Mouse (Mus musculus) small intestine, adult 2 months (tissue): ENCODE data around the gene Bsnd. TPM values are rescaled to one million over a fixed set of nuclear protein-coding genes. Genes with fewer than 3 reads are reported as not detected.

Experiments
- H3K27ac ChIP-seq: fragments of 200-500 bp; 2 replicates; pipeline ENCODE4 v1.5.1; 2012; ENCODE audit warnings: low read depth, low read length, control low read depth, inconsistent platforms; ENCODE audit not compliant: insufficient read depth
- H3K27me3 ChIP-seq: fragments of 200-500 bp; 2 replicates; pipeline ENCODE4 v1.6.1; 2012; ENCODE audit warnings: mild to moderate bottlenecking, moderate library complexity, low read length, inconsistent platforms; ENCODE audit not compliant: control insufficient read depth, insufficient read depth
- H3K36me3 ChIP-seq: fragments of 200-500 bp; 2 replicates; pipeline ENCODE4 v1.6.1; 2012; ENCODE audit warnings: mild to moderate bottlenecking, low read length, control low read depth, inconsistent platforms; ENCODE audit not compliant: control insufficient read depth, insufficient read depth
- H3K4me1 ChIP-seq: fragments of 200-500 bp; 2 replicates; pipeline ENCODE4 v1.6.1; 2012; ENCODE audit warnings: low read length, inconsistent platforms, mixed read lengths; ENCODE audit not compliant: control insufficient read depth, insufficient read depth, insufficient read length
- H3K4me3 ChIP-seq: fragments of 200-500 bp; 2 replicates; pipeline ENCODE4 v1.5.1; 2012; ENCODE audit warnings: low read depth, mild to moderate bottlenecking, control low read depth, inconsistent platforms, low read length, moderate library complexity
- CTCF ChIP-seq: fragments of 200-500 bp; IDR thresholded peaks from 2 replicates; pipeline ENCODE4 v1.5.1; 2012; ENCODE audit warnings: low read depth, mild to moderate bottlenecking, control low read depth, inconsistent platforms, low read length, moderate library complexity, mixed read lengths; ENCODE audit not compliant: insufficient replicate concordance, insufficient read length; ENCODE audit errors: extremely low read depth
- POLR2A ChIP-seq: fragments of 200-500 bp; IDR thresholded peaks from 2 replicates; pipeline ENCODE4 v1.6.1; 2012; ENCODE audit warnings: low read depth, mild to moderate bottlenecking, control low read depth, inconsistent platforms, low read length, moderate library complexity
- WGBS: fragments of 180-500 bp; shearing (Covaris S2); methylation state at CpG from one replicate; pipeline ENCODE4 v1.1.7; 2018; 5-methylcytosine and 5-hydroxymethylcytosine counted together
- polyA plus RNA-seq: library from polyadenylated mRNA; depleted of rRNA; stranded (reverse); fragments of >200 nt; gene quantifications from 2 replicates; pipeline ENCODE4 v1.2.3, GENCODE M21; 2012

Bsnd gene
- polyA plus RNA-seq, 1 experiment = not detected

- 95% methylated on average over 3 of the region's 3 CpGs for WGBS
- TF ChIP-seq POLR2A (no peak), CTCF (no peak)
- peaks cover 13% of the 10 kb centered on the region; the same call in 1 of the 2 replicates for H3K4me1 ChIP-seq
Measured at GRCm38 (mm10) chr4:106503578-106503977, 11.5 kb upstream of the Bsnd start.

GRCm38 (mm10) chr4:106500066-106500465, 8.0 kb upstream of the Bsnd start:
- 81% methylated on average over 10 of the region's 10 CpGs for WGBS
- no peak for TF ChIP-seq POLR2A
- no peak for TF ChIP-seq CTCF
- no peaks in the 10 kb centered on the region for H3K36me3 ChIP-seq

More at GRCm38 (mm10) chr4:106503578-106503977, 11.5 kb upstream of the Bsnd start:
- no peak overlapping the region for H3K27ac ChIP-seq
- H3K4me3 ChIP-seq = no peak overlapping the region
- no peaks in the 10 kb centered on the region for H3K27me3 ChIP-seq
- no peaks in the 10 kb centered on the region for H3K36me3 ChIP-seq

DNA sequence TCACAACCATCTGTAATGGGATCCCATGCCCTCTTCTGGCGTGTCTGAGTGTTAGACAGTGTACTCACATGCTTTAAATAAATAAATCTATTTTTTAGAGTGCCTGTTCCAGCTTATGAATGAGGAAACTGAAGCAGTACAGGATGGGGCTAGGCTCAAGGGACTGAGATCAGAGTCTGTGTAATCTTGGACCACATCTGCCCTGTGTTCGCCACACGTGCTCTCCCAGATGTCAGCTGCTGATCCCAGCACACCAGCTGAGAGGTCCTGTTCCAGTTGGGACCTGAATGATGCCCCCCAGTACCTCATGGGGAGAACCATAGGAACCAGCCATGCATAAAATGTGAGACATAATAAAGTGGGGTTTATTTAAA, 6.4 kb upstream of the Bsnd start:
- Histone ChIP-seq H3K27me3 (no peaks in the 10 kb centered on the region), H3K4me3 (no peak overlapping the region), H3K4me1 (no peaks in the 10 kb centered on the region), H3K36me3 (no peaks in the 10 kb centered on the region), H3K27ac (no peak overlapping the region)
- 46% methylated on average over 3 of the region's 3 CpGs for WGBS
- no peak for TF ChIP-seq POLR2A
- TF ChIP-seq CTCF = no peak

More at GRCm38 (mm10) chr4:106500066-106500465, 8.0 kb upstream of the Bsnd start:
- Histone ChIP-seq H3K27ac (no peak overlapping the region), H3K4me1 (no peaks in the 10 kb centered on the region), H3K4me3 (no peak overlapping the region), H3K27me3 (no peaks in the 10 kb centered on the region)

DNA sequence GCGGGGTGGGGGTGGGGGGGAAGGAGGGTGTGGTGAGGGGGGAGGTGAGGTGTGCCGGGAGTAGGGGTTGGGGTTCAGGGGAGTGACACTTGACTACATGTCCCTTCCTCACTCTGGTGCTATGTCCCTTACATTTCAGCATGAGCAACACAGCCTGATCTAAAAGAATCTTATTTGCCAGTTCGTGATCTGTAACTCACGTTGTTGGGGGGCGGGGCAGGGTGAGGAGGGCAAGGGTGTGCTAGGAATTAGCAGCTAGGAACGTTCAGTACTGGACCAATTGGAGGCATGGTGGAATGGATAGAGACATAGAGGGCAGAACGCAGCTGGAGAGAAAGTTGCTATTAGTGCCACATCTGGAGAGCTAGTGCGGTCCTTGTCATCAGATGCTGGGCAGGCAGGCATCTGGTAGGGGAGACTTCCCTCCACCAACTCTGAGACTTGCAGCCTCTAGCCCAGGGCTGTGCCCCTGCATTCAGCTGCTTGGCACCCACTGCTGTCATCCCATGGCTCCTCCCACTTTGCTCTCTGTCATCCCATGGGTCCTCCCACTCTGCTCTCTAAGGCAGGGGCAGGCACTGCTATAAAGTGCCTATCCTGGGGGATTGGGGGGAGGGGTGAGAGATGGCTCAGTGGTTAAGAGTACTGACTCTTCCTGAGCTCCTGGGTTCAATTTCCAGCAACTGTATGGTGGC, 5.8 kb upstream of the Bsnd start:
- no peaks in the 10 kb centered on the region for H3K4me1 ChIP-seq
- H3K27ac ChIP-seq = no peak overlapping the region
- no peaks in the 10 kb centered on the region for H3K36me3 ChIP-seq
- TF ChIP-seq CTCF (no peak), POLR2A (no peak)
- no peaks in the 10 kb centered on the region for H3K27me3 ChIP-seq
- 43% methylated on average over 8 of the region's 8 CpGs for WGBS
- no peak overlapping the region for H3K4me3 ChIP-seq

GRCm38 (mm10) chr4:106496833-106497232, 4.8 kb upstream of the Bsnd start:
- H3K27me3 ChIP-seq = no peaks in the 10 kb centered on the region
- H3K36me3 ChIP-seq = no peaks in the 10 kb centered on the region
- no peak overlapping the region for H3K4me3 ChIP-seq
- H3K27ac ChIP-seq = no peak overlapping the region
- H3K4me1 ChIP-seq = no peaks in the 10 kb centered on the region
- 58% methylated on average over 6 of the region's 6 CpGs for WGBS
- TF ChIP-seq CTCF (no peak), POLR2A (no peak)

GRCm38 (mm10) chr4:106493639-106494038, 1.6 kb upstream of the Bsnd start:
- H3K4me1 ChIP-seq = no peaks in the 10 kb centered on the region
- H3K36me3 ChIP-seq = no peaks in the 10 kb centered on the region
- no peak overlapping the region for H3K4me3 ChIP-seq
- H3K27me3 ChIP-seq = no peaks in the 10 kb centered on the region
- H3K27ac ChIP-seq = no peak overlapping the region
- 62% methylated on average over 2 of the region's 2 CpGs for WGBS
- no peak for TF ChIP-seq POLR2A
- TF ChIP-seq CTCF = peak; percentile 32; the same call in 1 of the 2 replicates

DNA sequence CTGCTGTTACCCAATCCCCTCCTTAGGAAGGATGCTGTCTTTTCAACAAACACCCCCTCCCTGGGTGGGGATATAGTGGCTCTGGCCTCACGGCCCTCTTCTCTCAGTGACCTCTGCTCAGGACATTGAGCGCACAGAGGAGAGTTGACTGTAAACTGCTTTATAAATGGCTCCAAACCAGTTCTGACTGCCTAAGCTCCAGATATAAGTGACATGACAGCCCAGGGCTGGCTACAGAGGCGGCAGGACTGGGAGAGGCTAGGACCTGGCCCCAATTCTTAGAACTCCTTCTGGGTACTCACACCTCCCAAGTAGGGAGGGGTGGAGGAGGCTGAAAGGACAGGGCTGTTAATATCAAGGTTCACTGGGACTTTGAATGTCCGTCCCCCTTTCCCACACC, 1.5 kb downstream of the Bsnd start:
- TF ChIP-seq POLR2A = no peak
- no peak for TF ChIP-seq CTCF
- Histone ChIP-seq H3K36me3 (no peaks in the 10 kb centered on the region), H3K4me1 (no peaks in the 10 kb centered on the region), H3K27me3 (no peaks in the 10 kb centered on the region), H3K4me3 (no peak overlapping the region), H3K27ac (no peak overlapping the region)
- 41% methylated on average over 4 of the region's 4 CpGs for WGBS
